Mouse (Mus musculus) small intestine, adult 2 months (tissue): ENCODE data around the gene Uvrag.

ENCODE experiments used
- CTCF ChIP-seq: fragments of 200-500 bp; IDR thresholded peaks from 2 replicates; pipeline ENCODE4 v1.5.1; 2012; ENCODE audit warnings: low read depth, mild to moderate bottlenecking, control low read depth, inconsistent platforms, low read length, moderate library complexity, mixed read lengths; ENCODE audit not compliant: insufficient replicate concordance, insufficient read length; ENCODE audit errors: extremely low read depth
- POLR2A ChIP-seq: fragments of 200-500 bp; IDR thresholded peaks from 2 replicates; pipeline ENCODE4 v1.6.1; 2012; ENCODE audit warnings: low read depth, mild to moderate bottlenecking, control low read depth, inconsistent platforms, low read length, moderate library complexity

- TF ChIP-seq POLR2A (no peak), CTCF (no peak)
Measured at GRCm38 (mm10) chr7:99078805-99079204, 62.1 kb downstream of the Uvrag start.
